Mouse (Mus musculus): Measurements from ENCODE around the gene Zfp579.
"Not testable (repeated sequence)": the region's sequence is repeated elsewhere in the genome, so short reads cannot be mapped to it uniquely, and the experiment has no call there.

Gene Zfp579

GRCm38 (mm10) chr7:5015118-5016001, 19.4 kb upstream of the Zfp579 start, which contains the start of gene Gm44973:
Gm44973 (plus strand) TSS chr7:5015496.
- peak; percentile 95 for DNase-seq (ENCODE audit: low spot score)

- peak; percentile 95 for DNase-seq (ENCODE audit: low spot score)
Observed at GRCm38 (mm10) chr7:5014251-5015117, 18.5 kb upstream of the Zfp579 start, which contains the start of the genes Zfp524 and Fiz1. Zfp524 (plus strand) TSS chr7:5014415. Fiz1 (minus strand) TSS chr7:5014697.

- DNase-seq (ENCODE audit: low spot score) = no peak
Observed at GRCm38 (mm10) chr7:5012681-5013513, 16.9 kb upstream of the Zfp579 start.

- DNase-seq (ENCODE audit: low spot score) = no peak
Observed at GRCm38 (mm10) chr7:5008229-5008628, 12.3 kb upstream of the Zfp579 start.

- not testable (repeated sequence) for DNase-seq (ENCODE audit: low spot score)
Observed at GRCm38 (mm10) chr7:5002876-5003275, 6.9 kb upstream of the Zfp579 start.

- DNase-seq (ENCODE audit: low spot score) = no peak
Observed at GRCm38 (mm10) chr7:4999876-5000275, 3.9 kb upstream of the Zfp579 start.

- DNase-seq (ENCODE audit: low spot score) = no peak
Observed at GRCm38 (mm10) chr7:4996934-4997333, 976 bp upstream of the Zfp579 start.

GRCm38 (mm10) chr7:4995268-4996002, 523 bp downstream of the Zfp579 start:
- no peak for DNase-seq (ENCODE audit: low spot score)

- DNase-seq (ENCODE audit: low spot score) = no peak
Observed at GRCm38 (mm10) chr7:4993999-4994788, 1.8 kb downstream of the Zfp579 start.

- no peak for DNase-seq (ENCODE audit: low spot score)
Observed at GRCm38 (mm10) chr7:4993347-4993998, 2.5 kb downstream of the Zfp579 start.

GRCm38 (mm10) chr7:4988250-4988649, 7.7 kb downstream of the Zfp579 start:
- DNase-seq (ENCODE audit: low spot score) = no peak

GRCm38 (mm10) chr7:4976832-4977231, 19.1 kb downstream of the Zfp579 start:
- no peak for DNase-seq (ENCODE audit: low spot score)

GRCm38 (mm10) chr7:4975455-4975854, 20.5 kb downstream of the Zfp579 start:
- DNase-seq (ENCODE audit: low spot score) = no peak

- DNase-seq (ENCODE audit: low spot score) = peak; percentile 33
Observed at GRCm38 (mm10) chr7:4972321-4973047, 23.5 kb downstream of the Zfp579 start.

- DNase-seq (ENCODE audit: low spot score) = no peak
Observed at GRCm38 (mm10) chr7:4971710-4972109, 24.2 kb downstream of the Zfp579 start.

- DNase-seq (ENCODE audit: low spot score) = no peak
Observed at GRCm38 (mm10) chr7:4971068-4971467, 24.9 kb downstream of the Zfp579 start, which contains the start of gene Sbk3. Sbk3 (minus strand) TSS chr7:4971168.

GRCm38 (mm10) chr7:4964988-4965387, 31.0 kb downstream of the Zfp579 start:
- DNase-seq (ENCODE audit: low spot score) = no peak

GRCm38 (mm10) chr7:4964272-4964671, 31.7 kb downstream of the Zfp579 start, which contains the start of gene Sbk2:
Sbk2 (minus strand) TSS chr7:4964406.
- DNase-seq (ENCODE audit: low spot score) = peak; percentile 87

GRCm38 (mm10) chr7:4963527-4963926, 32.4 kb downstream of the Zfp579 start:
- no peak for DNase-seq (ENCODE audit: low spot score)
